15 mouse cellular contexts compared by ENCODE assay signal in genomic region chr8:57436437-57436796, GRCm38 (mm10). TPM values are rescaled to one million over a fixed set of nuclear protein-coding genes. Genes with fewer than 3 reads are reported as not detected.
A peak's percentile ranks its signal among the peaks of the same experiment; 100 is the strongest.
DNase-seq lines count a peak whose midpoint lies in the region; ATAC-seq and TF ChIP-seq lines count a peak whose summit lies in the region.
"Had no signal": no experiment of that assay in that cellular context is flagged by ENCODE, and none has a peak within 500 bp of the region (broad histone marks: within the 10 kb centered on the region; RNA-seq: fewer than 3 reads in every experiment).

No protein-coding gene starts in this region.

- no peak for TF ChIP-seq CTCF in bone marrow, adult 2 months (IDR thresholded peaks at IDR 0.05; ENCODE audit: control insufficient read depth, insufficient read depth, low read length)
- no peak for TF ChIP-seq CTCF in forebrain, postnatal 0 days (IDR thresholded peaks at IDR 0.05; ENCODE audit: low read depth)

- TF ChIP-seq POLR2A in bone marrow, adult 2 months (IDR thresholded peaks at IDR 0.05; ENCODE audit: borderline replicate concordance, control insufficient read depth, low read depth, low read length), result no peak

- no peak overlapping the region for H3K27ac ChIP-seq in hindbrain, embryonic 16.5 days (ENCODE audit: low read depth, low read length)
- H3K27ac ChIP-seq in hindbrain, embryonic 10.5 days, result no peak overlapping the region
- H3K27ac ChIP-seq in bone marrow, adult 2 months (ENCODE audit: control insufficient read depth, insufficient read depth, low read depth, low read length, poor library complexity), result peak overlapping the region; percentile 91
- no peak overlapping the region for H3K27ac ChIP-seq in forebrain, postnatal 0 days (ENCODE audit: low read depth, low read length)
- H3K27ac ChIP-seq: heart, embryonic 10.5 days; midbrain, embryonic 10.5 days had no signal

- H3K4me3 ChIP-seq in hindbrain, embryonic 16.5 days (ENCODE audit: low read length), result no peak overlapping the region
- H3K4me3 ChIP-seq in hindbrain, embryonic 10.5 days, result no peak overlapping the region
- H3K4me3 ChIP-seq in bone marrow, adult 2 months (replicated peaks; ENCODE audit: control insufficient read depth, low read depth, low read length), result peak overlapping the region; percentile 74
- no peak overlapping the region for H3K4me3 ChIP-seq in forebrain, postnatal 0 days (ENCODE audit: low read depth, low read length)
- H3K4me3 ChIP-seq: heart, embryonic 10.5 days; midbrain, embryonic 10.5 days had no signal

- ATAC-seq in cerebellum, adult (ENCODE audit: insufficient number of reproducible peaks, low FRiP score, low TSS enrichment), result 0 out of 2 replicates have a peak, but pooled peaks have one; percentile 22
- peak; percentile 60 for ATAC-seq in hindbrain, embryonic 16.5 days
- peak; percentile 40 for ATAC-seq in forebrain, postnatal 0 days

- H3K4me1 ChIP-seq in hindbrain, embryonic 16.5 days (ENCODE audit: control insufficient read depth, insufficient read depth, low read depth, low read length), result peaks cover 5% of the 10 kb centered on the region
- peaks cover 4% of the 10 kb centered on the region; the same call in 1 of the 2 replicates for H3K4me1 ChIP-seq in hindbrain, embryonic 10.5 days (replicated peaks)
- peaks cover 4% of the 10 kb centered on the region for H3K4me1 ChIP-seq in bone marrow, adult 2 months (ENCODE audit: control insufficient read depth, insufficient read depth, low read length)
- H3K4me1 ChIP-seq in forebrain, postnatal 0 days (ENCODE audit: insufficient read depth), result peaks cover 9% of the 10 kb centered on the region; the same call in 1 of the 2 replicates
- H3K4me1 ChIP-seq: heart, embryonic 10.5 days had no signal

- H3K27me3 ChIP-seq in hindbrain, embryonic 16.5 days (replicated peaks; ENCODE audit: control insufficient read depth, insufficient read depth, low read length), result no peaks in the 10 kb centered on the region
- H3K27me3 ChIP-seq in hindbrain, embryonic 10.5 days (ENCODE audit: insufficient read depth, poor library complexity, severe bottlenecking), result no peaks in the 10 kb centered on the region
- H3K27me3 ChIP-seq in forebrain, postnatal 0 days (ENCODE audit: insufficient read depth, low read length), result no peaks in the 10 kb centered on the region

- 75% methylated on average over 9 of the region's 9 CpGs for WGBS in hindbrain, embryonic 16.5 days
- 88% methylated on average over 9 of the region's 9 CpGs for WGBS in hindbrain, embryonic 10.5 days
- WGBS in bone marrow, adult 2 months, result 36% methylated on average over 9 of the region's 9 CpGs
- WGBS in forebrain, postnatal 0 days, result 47% methylated on average over 9 of the region's 9 CpGs

- no peak overlapping the region for H3K9ac ChIP-seq in hindbrain, embryonic 16.5 days (ENCODE audit: low read depth, low read length)
- H3K9ac ChIP-seq in forebrain, postnatal 0 days, result no peak overlapping the region

- H3K9me3 ChIP-seq in hindbrain, embryonic 16.5 days (ENCODE audit: control insufficient read depth, low read length), result no peaks in the 10 kb centered on the region
- no peaks in the 10 kb centered on the region for H3K9me3 ChIP-seq in hindbrain, embryonic 10.5 days
- H3K9me3 ChIP-seq in forebrain, postnatal 0 days (ENCODE audit: low read length), result no peaks in the 10 kb centered on the region
- H3K9me3 ChIP-seq: heart, embryonic 10.5 days; midbrain, embryonic 10.5 days had no signal

- no peak for DNase-seq in cerebellum, postnatal 36 days
- DNase-seq in hindbrain, embryonic 10.5 days (ENCODE audit: low spot score), result no peak
- no peak for DNase-seq in forebrain, postnatal 0 days
- no peak for DNase-seq in embryo, embryonic 10 days (ENCODE audit: low spot score)
- no peak for DNase-seq in lung, postnatal 4 days
- DNase-seq: gastrocnemius, postnatal 25 days had no signal

- H3K4me2 ChIP-seq in hindbrain, embryonic 16.5 days (ENCODE audit: low read length), result no peak overlapping the region
- H3K4me2 ChIP-seq in forebrain, postnatal 0 days (ENCODE audit: low read depth), result peak overlapping the region; percentile 35

- H3K36me3 ChIP-seq in hindbrain, embryonic 16.5 days (ENCODE audit: control insufficient read depth, insufficient read depth, low read length), result no peaks in the 10 kb centered on the region
- no peaks in the 10 kb centered on the region for H3K36me3 ChIP-seq in hindbrain, embryonic 10.5 days
- no peaks in the 10 kb centered on the region for H3K36me3 ChIP-seq in forebrain, postnatal 0 days (ENCODE audit: insufficient read depth)
- H3K36me3 ChIP-seq: heart, embryonic 10.5 days; midbrain, embryonic 10.5 days had no signal

RNA-seq across cellular contexts. Expression of gene Scrg1, which starts 19.3 kb away (rescaled TPM):
- polyA plus RNA-seq in hindbrain, embryonic 16.5 days (2015; fragmentation: Nextera tagmentation; extraction: Ambion mirVana), result 13.7 and 24.4 TPM in 2 replicates
- polyA plus RNA-seq in hindbrain, embryonic 10.5 days (2016; fragmentation: Nextera tagmentation; extraction: Ambion mirVana), result 0.61 and 0.90 TPM in 2 replicates
- polyA plus RNA-seq in bone marrow, adult 2 months (2011; ENCODE audit: insufficient read depth, insufficient read length, low replicate concordance, missing spikeins), result 18.1 and 51.0 TPM in 2 replicates
- total RNA-seq in forebrain, postnatal 0 days (2014; rRNA removed), result 15.4 and 20.4 TPM in 2 replicates
- 39.8 and 44.4 TPM in 2 replicates for polyA plus RNA-seq in forebrain, postnatal 0 days (2015; fragmentation: Nextera tagmentation; extraction: Ambion mirVana)
- total RNA-seq: gastrocnemius, postnatal 25 days; heart, postnatal 10 days; MEL had no signal
- polyA plus RNA-seq: inflammation-experienced regulatory T-cells, adult 6 months; kidney, embryonic 14.5 days had no signal

RNA-seq across cellular contexts. Expression of gene Sap30, which starts 51.2 kb away (rescaled TPM):
- 20.7 and 22.9 TPM in 2 replicates for polyA plus RNA-seq in hindbrain, embryonic 16.5 days (2015; fragmentation: Nextera tagmentation; extraction: Ambion mirVana)
- polyA plus RNA-seq in hindbrain, embryonic 10.5 days (2016; fragmentation: Nextera tagmentation; extraction: Ambion mirVana), result 81.9 and 97.8 TPM in 2 replicates
- 11.7 and 26.8 TPM in 2 replicates for polyA plus RNA-seq in bone marrow, adult 2 months (2011; ENCODE audit: insufficient read depth, insufficient read length, low replicate concordance, missing spikeins)
- 28.4 and 42.0 TPM in 2 replicates for total RNA-seq in forebrain, postnatal 0 days (2014; rRNA removed)
- polyA plus RNA-seq in forebrain, postnatal 0 days (2015; fragmentation: Nextera tagmentation; extraction: Ambion mirVana), result 29.0 and 41.5 TPM in 2 replicates
